Mouse (Mus musculus): ENCODE data around the gene Acap1.
"Not testable (repeated sequence)": the region's sequence is repeated elsewhere in the genome, so short reads cannot be mapped to it uniquely, and the experiment has no call there.

Acap1 gene

GRCm38 (mm10) chr11:69878399-69878798 lies 16.9 kb downstream of the Acap1 start:
- no peak for DNase-seq (ENCODE audit: inconsistent age in 2 of 2, low spot score in 1 of 2)

- DNase-seq (ENCODE audit: inconsistent age in 2 of 2, low spot score in 1 of 2) = no peak
Observed at GRCm38 (mm10) chr11:69877878-69878277, 17.5 kb downstream of the Acap1 start, which contains the start of gene Tmem95. Tmem95 (minus strand) TSS chr11:69878018.

DNA sequence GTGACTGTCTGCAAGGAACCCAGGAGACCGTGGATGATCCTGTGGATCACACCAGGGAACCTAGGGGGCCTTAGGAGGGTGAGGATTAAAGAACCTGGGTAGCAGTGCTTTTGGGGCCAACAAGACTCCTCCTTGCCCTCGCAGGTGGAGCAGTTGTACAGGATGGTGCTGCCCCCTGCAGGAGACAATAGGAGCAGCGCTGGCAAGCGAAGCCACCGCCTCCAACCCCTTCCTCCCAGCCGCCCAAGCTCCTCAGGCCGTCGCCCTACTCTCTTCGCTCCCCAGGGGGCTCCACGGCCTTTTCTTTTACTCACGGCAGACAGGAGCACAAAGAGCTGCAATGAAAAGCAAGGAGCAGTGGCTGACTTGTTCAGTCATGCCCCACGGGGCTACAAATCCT lies 18.5 kb downstream of the Acap1 start:
- DNase-seq (ENCODE audit: inconsistent age in 2 of 2, low spot score in 1 of 2) = peak; percentile 85 to 94

DNA sequence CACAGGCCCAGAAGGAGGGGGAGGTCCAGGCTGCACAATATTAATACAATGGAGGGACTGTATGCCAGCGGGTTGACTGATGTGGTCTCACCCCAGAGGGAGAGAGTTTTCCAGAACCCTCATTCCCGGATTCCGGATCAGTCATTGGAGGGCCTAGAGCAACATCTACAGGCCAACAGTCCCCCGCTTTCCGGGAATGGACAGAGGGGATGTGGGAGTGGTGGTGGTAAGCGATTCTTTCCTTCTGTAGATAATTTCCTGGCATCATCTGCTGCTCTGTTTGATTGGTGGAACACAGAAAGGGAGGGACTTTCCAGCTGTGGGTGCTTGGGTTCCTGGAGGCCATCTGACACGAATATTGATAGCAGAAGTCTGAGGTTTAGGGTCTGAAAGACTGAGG lies 19.2 kb downstream of the Acap1 start:
- peak in 1 of 2 experiments; percentile 60 for DNase-seq (ENCODE audit: inconsistent age in 2 of 2, low spot score in 1 of 2)

- DNase-seq (ENCODE audit: inconsistent age in 2 of 2, low spot score in 1 of 2) = peak; percentile 49 to 70
Observed at GRCm38 (mm10) chr11:69872451-69872850, 22.9 kb downstream of the Acap1 start.

- no peak for DNase-seq (ENCODE audit: inconsistent age in 2 of 2, low spot score in 1 of 2)
Observed at GRCm38 (mm10) chr11:69871822-69872221, 23.5 kb downstream of the Acap1 start.

DNA sequence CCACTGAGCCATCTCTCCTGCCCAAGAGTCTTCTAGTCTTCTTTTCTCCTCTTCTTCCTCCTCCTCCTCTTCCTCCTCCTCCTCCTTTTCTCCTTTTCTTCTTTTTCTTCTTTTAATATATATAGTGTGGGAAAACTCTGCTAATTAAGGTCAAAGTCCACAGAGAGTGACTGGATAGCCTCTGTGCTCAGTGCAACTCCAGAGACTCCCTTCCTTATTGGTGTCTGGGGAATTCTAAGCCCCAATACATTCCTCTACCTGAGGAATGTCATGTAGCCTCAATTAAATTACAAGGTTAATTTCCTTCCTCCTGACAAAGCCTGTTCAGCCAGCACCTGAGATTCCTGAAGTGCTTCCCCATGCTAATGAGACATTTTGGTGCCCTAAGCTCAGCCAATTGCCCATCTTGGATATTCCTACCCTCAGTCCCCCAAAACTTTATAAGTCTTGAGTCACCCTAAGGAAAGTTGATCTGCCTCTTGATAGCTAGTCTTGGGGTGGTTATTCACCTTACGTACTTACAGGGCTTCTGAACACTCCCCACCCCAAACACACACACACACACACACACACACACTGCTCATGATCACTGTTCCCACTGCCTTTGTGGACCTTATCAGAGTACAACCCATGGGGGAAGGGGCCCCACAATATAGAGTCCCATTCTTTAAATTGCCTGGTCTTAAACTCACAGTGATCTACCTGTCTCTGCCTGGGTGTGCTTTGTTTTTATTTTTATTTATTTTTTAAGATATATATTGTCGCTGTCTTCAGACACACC lies 24.9 kb downstream of the Acap1 start:
- DNase-seq (ENCODE audit: inconsistent age in 2 of 2, low spot score in 1 of 2) = no peak

DNA sequence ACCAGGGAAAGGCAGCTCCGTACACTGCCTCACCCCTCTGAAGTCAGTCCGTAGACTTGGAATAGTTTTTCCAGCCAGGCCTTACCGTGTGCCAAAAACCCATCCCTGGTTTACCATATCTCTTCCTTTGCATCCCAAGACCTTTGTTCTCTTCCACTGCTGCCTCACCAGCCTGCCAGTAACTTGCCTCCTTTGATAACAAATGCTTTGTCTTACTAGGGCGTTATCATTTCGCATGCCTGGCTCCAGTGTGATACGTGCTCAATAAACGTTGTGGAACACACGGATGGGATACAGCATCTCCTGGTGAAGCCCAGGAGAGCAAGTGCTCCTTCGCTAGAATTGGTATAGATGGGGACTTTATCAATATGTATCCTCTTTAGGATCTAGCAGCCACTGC lies 28.0 kb downstream of the Acap1 start:
- no peak for DNase-seq (ENCODE audit: inconsistent age in 2 of 2, low spot score in 1 of 2)

DNA sequence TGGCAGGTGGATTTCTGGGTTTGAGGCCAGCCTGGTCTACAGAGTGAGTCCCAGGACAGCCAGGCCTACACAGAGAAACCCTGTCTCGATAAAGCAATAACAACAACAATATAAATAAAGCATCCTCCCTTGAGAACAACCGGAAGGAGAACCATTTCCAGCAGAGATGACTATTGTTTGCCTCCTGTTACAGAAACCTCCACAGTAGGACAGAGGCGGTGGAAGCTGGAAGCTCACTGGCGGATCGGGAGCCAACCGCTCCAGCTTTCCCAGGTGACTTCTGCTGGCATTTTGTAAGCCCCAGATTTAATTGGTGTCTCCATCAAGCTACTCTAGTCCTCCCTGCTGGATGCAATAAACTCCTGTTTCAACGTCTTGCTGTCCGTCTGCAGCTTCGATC lies 29.8 kb downstream of the Acap1 start:
- DNase-seq (ENCODE audit: inconsistent age in 2 of 2, low spot score in 1 of 2) = no peak

DNA sequence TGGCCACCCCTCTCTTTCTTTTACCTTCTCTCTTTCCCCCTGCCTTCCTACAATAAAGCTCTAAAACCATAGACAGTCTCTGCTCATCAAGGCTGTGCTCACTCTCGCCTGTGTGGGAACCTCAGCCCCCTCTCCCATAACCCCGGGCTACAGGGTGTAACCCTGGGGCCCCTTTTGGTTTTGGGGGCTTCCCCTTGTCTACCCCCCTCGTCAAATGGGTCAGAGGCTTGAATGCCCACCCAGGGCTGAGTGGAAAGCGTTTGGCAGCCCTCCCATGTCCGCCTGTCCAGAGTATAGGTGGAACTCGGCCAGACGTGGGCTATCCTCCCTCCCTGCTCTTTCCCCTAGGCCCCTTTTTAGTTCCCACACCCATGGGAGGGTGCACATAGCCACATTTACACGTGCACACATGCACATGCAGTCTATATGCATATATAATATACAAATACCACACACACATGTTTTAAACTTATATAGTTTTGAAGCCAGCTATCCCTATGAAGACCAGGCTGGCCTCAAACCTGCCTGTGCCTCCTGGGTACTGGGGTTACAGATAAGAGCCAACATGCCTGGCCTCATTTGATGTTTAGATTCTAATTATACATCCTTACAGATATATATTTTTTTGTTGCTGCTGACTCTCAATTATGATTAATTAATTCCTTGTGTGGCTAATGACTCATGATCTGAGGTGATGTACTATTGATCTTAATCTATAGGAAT lies 31.0 kb downstream of the Acap1 start:
- no peak for DNase-seq (ENCODE audit: inconsistent age in 2 of 2, low spot score in 1 of 2)

DNA sequence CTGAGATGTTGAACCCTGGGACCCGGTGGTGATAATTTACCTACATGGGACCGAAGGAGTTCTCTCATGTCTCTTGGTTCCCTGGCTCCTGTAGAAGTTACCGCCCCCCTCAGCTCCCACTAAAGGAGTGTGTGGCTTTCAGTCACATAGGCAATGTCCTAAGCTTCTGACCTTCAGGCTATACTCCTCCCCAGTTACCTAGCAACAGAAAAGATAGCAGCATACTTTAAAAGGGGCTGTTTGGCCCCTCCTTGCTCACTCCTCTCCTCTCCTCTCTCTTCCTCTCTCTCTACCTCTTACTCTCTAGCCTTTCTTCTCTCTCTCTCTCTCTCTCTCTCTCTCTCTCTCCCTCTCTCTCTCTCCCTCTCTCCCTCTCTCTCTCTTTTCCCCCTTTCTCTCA lies 31.6 kb downstream of the Acap1 start:
- DNase-seq (ENCODE audit: inconsistent age in 2 of 2, low spot score in 1 of 2) = not testable (repeated sequence)

DNA sequence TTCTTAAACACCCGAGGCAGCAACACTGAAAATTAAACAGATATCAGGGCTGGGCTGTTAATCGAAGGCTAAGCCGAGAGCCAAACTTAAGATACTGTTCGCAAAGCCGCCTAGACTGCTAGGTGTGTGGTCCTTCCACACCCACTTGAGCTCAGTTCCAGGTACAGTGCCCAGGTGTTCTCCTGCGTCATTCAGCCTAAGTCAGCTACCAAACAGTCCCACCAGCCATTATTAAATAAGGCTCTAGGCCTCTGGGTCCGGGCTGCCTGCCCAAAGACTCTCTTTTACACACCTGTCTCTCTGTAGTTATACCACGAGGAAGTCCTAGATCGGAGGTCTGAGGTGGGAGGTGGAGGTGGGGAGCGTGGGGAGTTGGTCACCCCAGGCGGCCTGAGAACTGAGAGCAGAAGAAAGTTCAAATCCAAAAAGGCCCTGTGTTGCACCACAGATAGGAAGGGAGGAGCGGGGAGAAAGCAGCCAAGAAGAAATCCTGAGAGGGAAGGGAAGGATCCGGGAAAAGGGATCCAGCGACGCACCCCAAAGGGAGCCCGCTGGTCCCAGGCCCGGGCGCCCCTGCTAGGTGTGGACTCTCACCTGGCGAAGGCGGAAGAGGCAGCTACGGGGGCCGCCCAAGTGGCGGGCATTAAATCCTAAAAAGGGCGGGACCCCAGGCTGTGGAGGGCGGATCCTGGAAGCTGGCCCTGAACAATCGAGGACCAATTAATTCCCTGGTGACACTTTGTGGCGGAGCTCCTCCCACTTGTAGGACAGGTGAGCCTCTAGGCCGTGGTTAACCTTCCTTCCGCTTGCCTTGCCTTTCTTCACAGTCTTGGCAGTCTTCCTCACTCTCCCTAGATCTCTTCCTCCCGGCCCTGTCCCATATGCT lies 37.0 kb downstream of the Acap1 start, which contains the start of gene Tnk1:
Gene Tnk1, minus strand, starts transcription at position 618 of the 886 bp plus-strand sequence.
- DNase-seq (ENCODE audit: inconsistent age in 2 of 2, low spot score in 1 of 2) = no peak

DNA sequence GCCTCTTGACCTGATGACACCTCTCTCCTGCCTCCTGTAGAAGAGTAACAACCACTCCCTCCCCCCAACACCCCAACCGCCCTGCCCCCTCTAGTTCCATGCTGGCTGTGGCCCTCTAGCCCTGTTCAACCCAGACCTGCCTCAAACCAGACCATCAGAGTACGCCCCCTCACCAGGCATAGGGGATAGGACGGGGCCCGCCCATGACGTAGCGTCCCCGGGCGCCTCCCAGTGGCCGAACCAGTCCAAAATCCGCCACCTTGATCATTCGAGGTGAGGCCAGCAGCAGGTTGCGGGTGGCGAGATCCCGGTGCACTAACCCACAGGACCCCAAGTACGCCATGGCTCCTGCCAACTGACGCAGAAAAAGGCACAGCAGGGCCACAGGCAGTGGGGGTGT lies 40.0 kb downstream of the Acap1 start:
- peak; percentile 55 to 76 for DNase-seq (ENCODE audit: inconsistent age in 2 of 2, low spot score in 1 of 2)

DNA sequence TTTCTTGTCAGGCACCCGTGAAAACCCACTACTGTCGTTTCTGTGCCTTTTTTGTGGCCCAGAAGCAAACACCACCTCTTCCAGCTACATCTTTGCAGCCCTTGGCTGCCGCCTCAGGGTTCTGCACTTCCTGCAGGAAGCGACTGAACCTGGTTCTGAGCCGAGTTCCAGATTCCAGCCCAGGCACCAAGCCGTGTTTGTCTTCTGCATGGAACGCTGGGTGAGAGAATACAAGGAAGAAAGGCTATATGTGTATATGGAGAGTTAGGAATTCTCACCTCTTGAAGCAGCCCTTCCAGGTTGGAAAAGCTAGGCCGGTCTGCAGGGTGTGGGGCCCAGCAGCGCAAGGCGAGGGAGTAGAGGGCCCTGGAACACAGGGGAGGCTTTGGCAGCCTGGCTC lies 40.7 kb downstream of the Acap1 start:
- DNase-seq (ENCODE audit: inconsistent age in 2 of 2, low spot score in 1 of 2) = no peak

- peak in 1 of 2 experiments; percentile 58 for DNase-seq (ENCODE audit: inconsistent age in 2 of 2, low spot score in 1 of 2)
Observed at GRCm38 (mm10) chr11:69853994-69854393, 41.3 kb downstream of the Acap1 start.

DNA sequence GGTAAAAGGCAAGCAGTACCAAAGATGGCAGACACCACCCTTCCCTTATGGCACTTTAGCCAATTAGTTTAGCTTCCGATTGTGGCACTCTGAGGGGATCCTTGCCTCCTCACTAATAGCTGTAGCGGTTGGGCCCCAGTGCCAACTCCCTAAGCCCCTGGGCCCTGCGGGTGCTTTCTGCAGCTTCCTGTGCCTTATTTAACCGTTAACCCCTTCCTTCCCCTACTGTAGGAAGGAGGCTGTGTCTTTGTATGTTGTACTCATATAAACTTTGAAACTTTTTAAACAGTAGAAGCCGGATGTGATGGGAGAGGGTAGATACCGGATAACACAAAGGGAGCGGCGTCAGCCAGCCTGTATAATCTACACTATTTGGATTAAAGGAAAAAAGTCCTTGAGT lies 44.6 kb downstream of the Acap1 start:
- DNase-seq (ENCODE audit: inconsistent age in 2 of 2, low spot score in 1 of 2) = peak in 1 of 2 experiments; percentile 21

- peak in 1 of 2 experiments; percentile 71 for DNase-seq (ENCODE audit: inconsistent age in 2 of 2, low spot score in 1 of 2)
Observed at GRCm38 (mm10) chr11:69849884-69850283, 45.5 kb downstream of the Acap1 start.

- peak in 1 of 2 experiments; percentile 28 for DNase-seq (ENCODE audit: inconsistent age in 2 of 2, low spot score in 1 of 2)
Observed at GRCm38 (mm10) chr11:69849128-69849527, 46.2 kb downstream of the Acap1 start.

DNA sequence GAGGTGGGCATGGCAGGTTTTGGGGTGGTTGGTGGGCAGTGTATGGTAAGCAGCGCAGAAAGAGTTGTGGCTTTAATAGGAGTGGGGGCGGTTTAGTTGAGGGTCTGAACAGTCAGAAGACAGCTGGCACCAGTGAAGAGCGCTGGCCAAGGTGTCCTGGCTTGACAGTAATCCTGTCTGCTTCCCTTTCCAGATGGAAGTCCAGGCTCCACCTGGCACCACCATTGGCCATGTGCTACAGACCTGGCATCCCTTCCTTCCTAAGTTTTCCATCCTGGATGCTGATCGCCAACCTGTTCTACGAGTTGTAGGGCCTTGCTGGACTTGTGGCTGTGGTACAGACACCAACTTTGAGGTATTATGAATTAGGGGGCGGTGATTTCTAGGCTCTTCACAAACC lies 47.3 kb downstream of the Acap1 start:
- no peak for DNase-seq (ENCODE audit: inconsistent age in 2 of 2, low spot score in 1 of 2)

GRCm38 (mm10) chr11:69846738-69847688 lies 48.3 kb downstream of the Acap1 start:
- peak in 1 of 2 experiments; percentile 79 for DNase-seq (ENCODE audit: inconsistent age in 2 of 2, low spot score in 1 of 2)

Data from adrenal gland, adult (tissue).